Mouse (Mus musculus): ENCODE measurements at regions not wholly inside any gene's neighbourhood (a gene's known extent, or its start where the extent isn't known, plus 50 kb on each side); places are given as distances from the start of the nearest gene placed in this dataset.

- no peak for DNase-seq
Observed at GRCm38 (mm10) chr8:34756916-34757315, 645.4 kb upstream of the Gm10131 start.

GRCm38 (mm10) chr8:34756171-34756570, 644.6 kb upstream of the Gm10131 start:
- no peak for DNase-seq

GRCm38 (mm10) chr8:34755480-34755879, 643.9 kb upstream of the Gm10131 start:
- no peak for DNase-seq

- no peak for DNase-seq
Observed at GRCm38 (mm10) chr8:34753046-34753445, 641.5 kb upstream of the Gm10131 start.

GRCm38 (mm10) chr8:34748521-34748920, 637.0 kb upstream of the Gm10131 start:
- DNase-seq, result no peak

GRCm38 (mm10) chr8:34745706-34746105, 634.2 kb upstream of the Gm10131 start:
- DNase-seq, result no peak

- no peak for DNase-seq
Observed at GRCm38 (mm10) chr8:34744682-34745081, 633.1 kb upstream of the Gm10131 start.

GRCm38 (mm10) chr8:34744179-34744578, 632.6 kb upstream of the Gm10131 start:
- no peak for DNase-seq

- no peak for DNase-seq
Observed at GRCm38 (mm10) chr8:34743137-34743536, 631.6 kb upstream of the Gm10131 start.

- no peak for DNase-seq
Observed at GRCm38 (mm10) chr8:34740836-34741235, 629.3 kb upstream of the Gm10131 start.

GRCm38 (mm10) chr8:34739836-34740804, 628.6 kb upstream of the Gm10131 start:
- DNase-seq, result peak; percentile 23 to 42

GRCm38 (mm10) chr8:34736214-34736613, 624.7 kb upstream of the Gm10131 start:
- DNase-seq, result no peak

- no peak for DNase-seq
Observed at GRCm38 (mm10) chr8:34735006-34735405, 623.5 kb upstream of the Gm10131 start.

- no peak for DNase-seq
Observed at GRCm38 (mm10) chr8:34732808-34733207, 621.3 kb upstream of the Gm10131 start.

- DNase-seq, result no peak
Observed at GRCm38 (mm10) chr8:34732362-34732761, 620.8 kb upstream of the Gm10131 start.

GRCm38 (mm10) chr8:34731096-34731999, 619.8 kb upstream of the Gm10131 start:
- no peak for DNase-seq

- no peak for DNase-seq
Observed at GRCm38 (mm10) chr8:34729585-34729984, 618.0 kb upstream of the Gm10131 start.

GRCm38 (mm10) chr8:34727699-34728098, 616.2 kb upstream of the Gm10131 start:
- DNase-seq, result no peak

GRCm38 (mm10) chr8:34726145-34726767, 614.7 kb upstream of the Gm10131 start:
- DNase-seq, result no peak

- no peak for DNase-seq
Observed at GRCm38 (mm10) chr8:34725546-34725945, 614.0 kb upstream of the Gm10131 start.

- no peak for DNase-seq
Observed at GRCm38 (mm10) chr8:34709911-34710733, 598.6 kb upstream of the Gm10131 start.

- DNase-seq, result no peak
Observed at GRCm38 (mm10) chr8:34709316-34709715, 597.8 kb upstream of the Gm10131 start.

Measured in thymus, postnatal 36 days (tissue).